Mouse (Mus musculus) ES-Bruce4 (cell line): ENCODE data around the gene Tmem30a. TPM values are rescaled to one million over a fixed set of nuclear protein-coding genes. Genes with fewer than 3 reads are reported as not detected.

Experiments
- H3K27ac ChIP-seq: 2 replicates; pipeline ENCODE4 v1.5.1; 2012; ENCODE audit warnings: low read length, inconsistent platforms; ENCODE audit not compliant: insufficient read depth
- H3K27me3 ChIP-seq: 2 replicates; pipeline ENCODE4 v1.6.1; 2012; ENCODE audit warnings: mild to moderate bottlenecking, low read length, inconsistent platforms; ENCODE audit not compliant: control insufficient read depth, poor library complexity, insufficient read depth, severe bottlenecking
- H3K36me3 ChIP-seq: 2 replicates; pipeline ENCODE4 v1.6.1; 2012; ENCODE audit warnings: inconsistent platforms, mild to moderate bottlenecking, low read length, moderate library complexity; ENCODE audit not compliant: control insufficient read depth, poor library complexity, insufficient read depth, severe bottlenecking
- H3K4me1 ChIP-seq: one replicate; pipeline ENCODE4 v1.8.1; 2011; ENCODE audit warnings: low read length; ENCODE audit not compliant: control insufficient read depth, insufficient read depth
- H3K4me3 ChIP-seq: 2 replicates; pipeline ENCODE4 v1.5.1; 2011; ENCODE audit warnings: low read depth, mild to moderate bottlenecking, low read length
- H3K9ac ChIP-seq: 2 replicates; pipeline ENCODE4 v1.6.1; 2012; ENCODE audit warnings: low read depth, mild to moderate bottlenecking, inconsistent platforms; ENCODE audit not compliant: poor library complexity, severe bottlenecking
- H3K9me3 ChIP-seq: replicated peaks from 2 replicates; pipeline ENCODE4 v1.6.1; 2012; ENCODE audit warnings: mild to moderate bottlenecking, low read length, inconsistent platforms; ENCODE audit not compliant: control insufficient read depth, poor library complexity, insufficient read depth, severe bottlenecking
- CTCF ChIP-seq: IDR thresholded peaks from one replicate; pipeline ENCODE4 v1.8.1; 2011; ENCODE audit warnings: low read depth, low read length
- EP300 ChIP-seq: IDR thresholded peaks from 2 replicates; pipeline ENCODE4 v1.6.1; 2011; ENCODE audit warnings: low read depth, low read length; ENCODE audit not compliant: insufficient read depth
- POLR2A ChIP-seq: IDR thresholded peaks from one replicate; pipeline ENCODE4 v1.8.1; 2011; ENCODE audit warnings: low read length; ENCODE audit not compliant: insufficient read depth
- polyA plus RNA-seq: library from polyadenylated mRNA; stranded (reverse); fragments of >200 nt; gene quantifications from 2 replicates; pipeline ENCODE4 v1.2.4, GENCODE M21; 2011; ENCODE audit warnings: low read depth; ENCODE audit not compliant: missing spikeins, insufficient read depth, insufficient read length

The Tmem30a gene
- polyA plus RNA-seq, 1 experiment, result 58.8 TPM

DNA sequence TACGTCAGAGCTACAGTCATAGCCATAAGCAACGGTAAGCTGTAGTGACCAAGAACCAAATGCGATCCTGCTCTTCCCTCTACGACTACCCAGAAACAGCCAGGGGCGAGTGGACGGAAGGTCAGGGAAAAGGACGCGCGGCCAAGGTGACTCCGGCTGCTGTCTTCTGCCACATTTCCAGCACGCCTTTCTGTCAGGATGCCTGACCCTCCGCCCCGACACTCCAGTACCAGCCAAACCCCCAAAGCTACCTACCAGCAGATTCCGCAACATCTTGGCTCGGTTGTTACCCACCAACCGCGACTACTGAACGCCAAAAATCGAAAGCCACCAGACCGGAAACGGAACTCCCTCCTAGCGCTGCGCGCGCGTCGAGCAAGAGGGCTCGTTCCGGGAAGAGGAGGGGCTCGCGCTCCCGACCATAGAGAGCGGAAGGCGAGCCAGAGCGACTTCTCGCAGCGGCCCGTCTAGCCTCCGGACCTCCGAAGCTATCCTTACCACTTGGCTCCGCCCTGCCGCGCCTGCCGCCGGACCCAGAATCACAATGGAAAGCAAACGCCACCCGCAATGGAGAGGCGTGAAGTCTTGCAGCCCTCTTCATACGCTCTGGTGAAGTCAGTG lies 33.8 kb downstream of the Tmem30a start, which contains the start of gene Cox7a2:
Gene Cox7a2 (minus strand): TSS at position 494 of the 621 bp plus-strand sequence.
- Histone ChIP-seq H3K36me3 (peaks cover 29% of the 10 kb centered on the region), H3K27ac (peak within 1 kb of the TSS; percentile 42), H3K27me3 (no peaks in the 10 kb centered on the region), H3K9me3 (no peaks in the 10 kb centered on the region), H3K9ac (peak within 1 kb of the TSS; percentile 67), H3K4me1 (peaks cover 2% of the 10 kb centered on the region), H3K4me3 (peak within 1 kb of the TSS; percentile 99)
- no peak for TF ChIP-seq POLR2A
- TF ChIP-seq EP300, result 0 out of 2 replicates have a peak, but pooled peaks have one; percentile 20
- TF ChIP-seq CTCF, result no peak

DNA sequence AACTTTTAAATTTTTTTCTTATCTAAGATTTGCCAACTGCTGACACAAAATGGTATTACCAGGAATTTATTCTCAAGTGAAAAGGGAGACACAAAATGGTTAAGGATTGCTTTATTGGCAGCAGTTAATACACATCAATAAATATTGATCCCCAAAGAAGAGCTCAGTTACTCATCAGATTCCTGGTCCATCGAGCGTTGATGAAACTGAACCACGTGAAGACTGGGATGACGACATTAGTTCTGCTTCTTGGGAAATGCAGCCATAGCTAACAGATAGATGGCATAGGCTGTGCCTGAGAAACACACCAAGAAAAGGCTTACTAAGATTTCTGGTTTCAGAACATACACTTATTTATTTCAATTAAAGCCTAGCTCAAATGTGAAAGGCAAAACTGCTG lies 38.0 kb downstream of the Tmem30a start:
- Histone ChIP-seq H3K27ac (no peak overlapping the region), H3K36me3 (peaks cover 37% of the 10 kb centered on the region)

DNA sequence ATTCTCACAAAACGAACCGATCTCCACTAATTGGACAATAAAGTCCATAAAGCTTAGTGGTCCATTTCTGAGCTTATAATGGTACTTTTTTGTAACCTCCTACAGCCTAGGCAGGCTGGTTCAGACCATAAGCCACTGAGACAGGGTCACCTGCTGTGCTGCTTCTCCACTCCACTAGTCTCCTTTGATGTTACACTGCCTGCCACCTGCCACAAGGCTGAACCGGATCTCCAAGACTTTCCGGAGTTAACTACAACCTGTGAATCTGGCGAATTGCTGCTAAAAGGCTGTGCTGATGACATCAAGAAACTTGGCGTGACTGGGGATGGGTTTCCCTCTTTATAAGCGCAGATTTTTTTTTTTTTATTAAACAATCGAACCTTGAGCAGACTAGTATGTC lies 41.5 kb downstream of the Tmem30a start:
- no peaks in the 10 kb centered on the region for H3K4me1 ChIP-seq
- H3K4me3 ChIP-seq, result no peak overlapping the region
- peaks cover 24% of the 10 kb centered on the region for H3K36me3 ChIP-seq
- TF ChIP-seq EP300 (no peak), POLR2A (no peak), CTCF (no peak)
- H3K27ac ChIP-seq, result no peak overlapping the region
- no peaks in the 10 kb centered on the region for H3K9me3 ChIP-seq
- H3K27me3 ChIP-seq, result no peaks in the 10 kb centered on the region
- H3K9ac ChIP-seq, result no peak overlapping the region

More for the DNA sequence above, 38.0 kb downstream of the Tmem30a start:
- H3K9me3 ChIP-seq, result no peaks in the 10 kb centered on the region
- H3K4me1 ChIP-seq, result peaks cover 2% of the 10 kb centered on the region
- no peak overlapping the region for H3K9ac ChIP-seq
- H3K4me3 ChIP-seq, result no peak overlapping the region
- TF ChIP-seq EP300, result no peak
- no peak for TF ChIP-seq POLR2A
- TF ChIP-seq CTCF, result no peak
- no peaks in the 10 kb centered on the region for H3K27me3 ChIP-seq

DNA sequence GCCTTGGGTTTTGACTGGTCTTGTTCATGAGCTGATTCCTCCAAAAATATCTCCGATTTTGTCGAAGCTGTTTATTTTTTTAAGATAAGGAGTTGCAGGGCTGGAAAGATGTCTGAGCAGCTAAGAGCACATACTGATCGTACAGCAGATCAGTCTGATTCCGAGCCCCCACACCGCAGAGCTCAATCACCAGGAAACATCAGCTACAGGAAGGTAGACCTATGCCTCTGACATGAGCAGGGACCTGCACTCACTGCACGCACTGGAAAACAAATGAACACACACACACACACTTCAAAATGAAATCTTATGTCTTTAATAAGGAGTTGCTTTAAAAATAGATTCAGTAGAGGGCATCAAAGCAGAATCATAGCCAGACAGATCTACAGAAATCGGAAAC lies 42.6 kb downstream of the Tmem30a start:
- H3K9me3 ChIP-seq, result no peaks in the 10 kb centered on the region
- peaks cover 3% of the 10 kb centered on the region for H3K4me1 ChIP-seq
- no peak for TF ChIP-seq CTCF
- no peak for TF ChIP-seq EP300
- TF ChIP-seq POLR2A, result no peak
- H3K27ac ChIP-seq, result no peak overlapping the region
- H3K27me3 ChIP-seq, result no peaks in the 10 kb centered on the region
- H3K36me3 ChIP-seq, result peaks cover 16% of the 10 kb centered on the region
- no peak overlapping the region for H3K9ac ChIP-seq
- H3K4me3 ChIP-seq, result no peak overlapping the region

DNA sequence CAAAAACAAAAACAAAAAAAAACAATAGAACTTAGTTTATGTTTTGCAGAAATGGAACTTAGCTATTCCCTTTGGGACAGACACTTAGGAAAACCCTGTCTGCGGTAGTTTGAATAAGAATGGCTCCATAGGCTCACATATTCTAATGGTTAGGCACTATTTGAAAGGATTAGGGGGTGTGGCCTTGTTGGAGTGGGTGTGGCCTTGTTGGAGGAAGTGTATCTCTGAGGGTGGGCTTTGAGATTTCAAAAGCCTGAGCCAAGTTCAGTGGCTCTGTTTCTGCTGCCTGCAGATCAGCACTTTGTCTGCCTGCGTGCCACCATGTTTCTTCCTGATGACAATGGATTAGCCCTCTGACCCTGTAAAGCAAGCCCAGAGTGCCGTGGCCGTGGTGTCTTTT lies 48.3 kb downstream of the Tmem30a start:
- TF ChIP-seq POLR2A (no peak), CTCF (no peak), EP300 (0 out of 2 replicates have a peak, but pooled peaks have one; percentile 30)
- Histone ChIP-seq H3K4me1 (peaks cover 3% of the 10 kb centered on the region), H3K9ac (no peak overlapping the region), H3K9me3 (no peaks in the 10 kb centered on the region), H3K4me3 (peak overlapping the region; percentile 64), H3K27me3 (no peaks in the 10 kb centered on the region), H3K27ac (peak overlapping the region; percentile 82), H3K36me3 (no peaks in the 10 kb centered on the region)

DNA sequence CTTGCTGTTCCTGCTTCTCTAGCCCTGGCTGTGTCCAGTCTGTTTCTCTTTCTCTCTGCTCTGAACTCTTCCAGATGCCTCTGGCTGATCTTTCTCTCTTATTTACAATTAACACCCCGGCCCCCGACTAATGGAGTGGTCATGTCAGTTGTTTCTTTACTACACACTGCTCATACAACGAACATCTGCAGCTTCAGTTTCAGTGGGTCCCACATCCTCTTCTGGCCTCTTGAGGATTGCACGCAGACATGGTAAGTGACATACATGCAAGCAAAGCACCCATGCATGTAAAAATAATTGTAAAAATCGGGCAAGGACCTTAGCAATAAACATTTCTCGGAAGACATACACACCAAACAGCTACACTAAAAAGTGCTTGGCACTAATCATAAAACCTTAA lies 57.7 kb downstream of the Tmem30a start:
- Histone ChIP-seq H3K9ac (no peak overlapping the region), H3K4me1 (no peaks in the 10 kb centered on the region), H3K27ac (no peak overlapping the region), H3K9me3 (no peaks in the 10 kb centered on the region), H3K27me3 (no peaks in the 10 kb centered on the region), H3K4me3 (no peak overlapping the region), H3K36me3 (no peaks in the 10 kb centered on the region)
- no peak for TF ChIP-seq POLR2A
- TF ChIP-seq CTCF, result no peak
- TF ChIP-seq EP300, result no peak
